Mouse (Mus musculus) lung, postnatal 10 days (tissue): ENCODE measurements at regions not wholly inside any gene's neighbourhood (a gene's known extent, or its start where the extent isn't known, plus 50 kb on each side); places are given as distances from the start of the nearest gene placed in this dataset.

Source experiments
- DNase-seq: peaks from one replicate; pipeline ENCODE4 v3.0.0; 2021

- DNase-seq: no peak
Measured at GRCm38 (mm10) chr16:21364885-21365284, 58.0 kb upstream of the Vps8 start.

GRCm38 (mm10) chr16:21367449-21367848 is 55.5 kb upstream of the Vps8 start:
- peak; percentile 75 for DNase-seq

- no peak for DNase-seq
Measured at GRCm38 (mm10) chr16:21368821-21369220, 54.1 kb upstream of the Vps8 start.

- no peak for DNase-seq
Measured at GRCm38 (mm10) chr16:21369569-21370512, 53.1 kb upstream of the Vps8 start.
